In genomic region chr9:119321392-119322229, GRCm38 (mm10) we compare ENCODE assay signal across 9 mouse cellular contexts. TPM values are rescaled to one million over a fixed set of nuclear protein-coding genes. Genes with fewer than 3 reads are reported as not detected.
DNase-seq lines count a peak whose midpoint lies in the region; ATAC-seq and TF ChIP-seq lines count a peak whose summit lies in the region.
"Had no signal": no experiment of that assay in that cellular context is flagged by ENCODE, and none has a peak within 500 bp of the region (broad histone marks: within the 10 kb centered on the region; RNA-seq: fewer than 3 reads in every experiment).

No protein-coding gene starts in this region.

- no peak for DNase-seq in heart, adult 11 months
- DNase-seq in midbrain, embryonic 14.5 days: peak; percentile 35
- no peak for DNase-seq in gastrocnemius, postnatal 36 days

- no peaks in the 10 kb centered on the region for H3K27me3 ChIP-seq in heart, embryonic 11.5 days (ENCODE audit: control insufficient read depth, insufficient read depth, low read length)
- H3K27me3 ChIP-seq in ES-Bruce4 (ENCODE audit: control insufficient read depth, insufficient read depth, low read length, poor library complexity, severe bottlenecking): no peaks in the 10 kb centered on the region
- no peaks in the 10 kb centered on the region for H3K27me3 ChIP-seq in intestine, embryonic 16.5 days (replicated peaks; ENCODE audit: control insufficient read depth, insufficient read depth, low read length)
- H3K27me3 ChIP-seq in midbrain, embryonic 14.5 days (ENCODE audit: control insufficient read depth, insufficient read depth, low read length): no peaks in the 10 kb centered on the region

- peak overlapping the region; percentile 92 for H3K4me2 ChIP-seq in heart, embryonic 11.5 days
- H3K4me2 ChIP-seq in intestine, embryonic 16.5 days (ENCODE audit: low read depth, low read length): peak overlapping the region; percentile 95
- H3K4me2 ChIP-seq in midbrain, embryonic 14.5 days (ENCODE audit: low read length): peak overlapping the region; percentile 88

- H3K27ac ChIP-seq in heart, embryonic 11.5 days (ENCODE audit: low read depth, low read length): peak overlapping the region; percentile 94
- peak overlapping the region; percentile 58 for H3K27ac ChIP-seq in ES-Bruce4 (ENCODE audit: insufficient read depth, low read length)
- peak overlapping the region; percentile 54 for H3K27ac ChIP-seq in embryonic fibroblast, embryonic 13.5 days (ENCODE audit: insufficient read depth, low read length)
- H3K27ac ChIP-seq in intestine, embryonic 16.5 days (ENCODE audit: low read length): peak overlapping the region; percentile 85
- H3K27ac ChIP-seq in midbrain, embryonic 14.5 days (replicated peaks; ENCODE audit: low read depth, low read length): peak overlapping the region; percentile 87

- intact Hi-C loops in gastrocnemius, postnatal 36 days (cut with DNase I): no loop called here

- under 1% methylated on average over 59 of the region's 59 CpGs for WGBS in heart, embryonic 11.5 days (ENCODE audit: insufficient replicate concordance)
- WGBS in intestine, embryonic 16.5 days: under 1% methylated on average over 59 of the region's 59 CpGs
- WGBS in midbrain, embryonic 14.5 days: under 1% methylated on average over 59 of the region's 59 CpGs

- no peaks in the 10 kb centered on the region for H3K9me3 ChIP-seq in heart, embryonic 11.5 days (replicated peaks; ENCODE audit: control insufficient read depth, low read length)
- no peaks in the 10 kb centered on the region for H3K9me3 ChIP-seq in ES-Bruce4 (replicated peaks; ENCODE audit: control insufficient read depth, insufficient read depth, low read length, poor library complexity, severe bottlenecking)
- H3K9me3 ChIP-seq in intestine, embryonic 16.5 days (ENCODE audit: control insufficient read depth, low read length): no peaks in the 10 kb centered on the region
- no peaks in the 10 kb centered on the region for H3K9me3 ChIP-seq in midbrain, embryonic 14.5 days (ENCODE audit: control insufficient read depth, low read length)

- no peak for TF ChIP-seq CTCF in ES-Bruce4 (IDR thresholded peaks at IDR 0.05; ENCODE audit: low read depth, low read length)
- TF ChIP-seq CTCF in embryonic fibroblast, embryonic 13.5 days (IDR thresholded peaks at IDR 0.05; ENCODE audit: borderline replicate concordance, insufficient read depth, low read length): no peak

- peak; percentile 25 for ATAC-seq in heart, embryonic 11.5 days (replicated peaks; ENCODE audit: insufficient number of reproducible peaks, low FRiP score, low TSS enrichment)
- ATAC-seq in intestine, embryonic 16.5 days: peak; percentile 39
- ATAC-seq in midbrain, embryonic 14.5 days (ENCODE audit: low FRiP score, low TSS enrichment): peak; percentile 41
- no peak for ATAC-seq in monocyte, adult 5-6 weeks (replicated peaks; ENCODE audit: insufficient number of reproducible peaks, low FRiP score, low TSS enrichment, poor library complexity, severe bottlenecking)

- peak overlapping the region; percentile 87 for H3K9ac ChIP-seq in heart, embryonic 11.5 days (ENCODE audit: low read depth, low read length)
- H3K9ac ChIP-seq in ES-Bruce4 (ENCODE audit: low read depth, poor library complexity, severe bottlenecking): peak overlapping the region; percentile 76
- peak overlapping the region; percentile 91 for H3K9ac ChIP-seq in intestine, embryonic 16.5 days (ENCODE audit: low read depth, low read length)
- H3K9ac ChIP-seq in midbrain, embryonic 14.5 days (replicated peaks; ENCODE audit: low read length): peak overlapping the region; percentile 78

- no peak for TF ChIP-seq POLR2A in ES-Bruce4 (IDR thresholded peaks at IDR 0.05; ENCODE audit: insufficient read depth, low read length)
- no peak for TF ChIP-seq POLR2A in embryonic fibroblast, embryonic 13.5 days (IDR thresholded peaks at IDR 0.05; ENCODE audit: low read depth, low read length)

- H3K36me3 ChIP-seq in heart, embryonic 11.5 days (ENCODE audit: control insufficient read depth, insufficient read depth, low read length): no peaks in the 10 kb centered on the region
- H3K36me3 ChIP-seq in ES-Bruce4 (ENCODE audit: control insufficient read depth, insufficient read depth, low read length, poor library complexity, severe bottlenecking): peaks cover 3% of the 10 kb centered on the region; the same call in 1 of the 2 replicates
- H3K36me3 ChIP-seq in intestine, embryonic 16.5 days (ENCODE audit: control insufficient read depth, insufficient read depth, low read length): no peaks in the 10 kb centered on the region
- no peaks in the 10 kb centered on the region for H3K36me3 ChIP-seq in midbrain, embryonic 14.5 days (ENCODE audit: control insufficient read depth, insufficient read depth, low read length)

- TF ChIP-seq EP300 in ES-Bruce4 (IDR thresholded peaks at IDR 0.05; ENCODE audit: insufficient read depth, low read depth, low read length): no peak

- H3K4me1 ChIP-seq in heart, embryonic 11.5 days (ENCODE audit: control insufficient read depth, insufficient read depth, low read length): peaks cover 10% of the 10 kb centered on the region; the same call in 1 of the 2 replicates
- no peaks in the 10 kb centered on the region for H3K4me1 ChIP-seq in ES-Bruce4 (ENCODE audit: control insufficient read depth, insufficient read depth, low read length)
- H3K4me1 ChIP-seq in embryonic fibroblast, embryonic 13.5 days (ENCODE audit: control insufficient read depth, insufficient read depth, low read length): peaks cover 11% of the 10 kb centered on the region
- peaks cover 7% of the 10 kb centered on the region; the same call in 1 of the 2 replicates for H3K4me1 ChIP-seq in intestine, embryonic 16.5 days (ENCODE audit: control insufficient read depth, insufficient read depth, low read length)
- peaks cover 17% of the 10 kb centered on the region for H3K4me1 ChIP-seq in midbrain, embryonic 14.5 days (ENCODE audit: control insufficient read depth, insufficient read depth, low read length)

- peak overlapping the region; percentile 94 for H3K4me3 ChIP-seq in heart, embryonic 11.5 days (ENCODE audit: low read depth, low read length)
- peak overlapping the region; percentile 92 for H3K4me3 ChIP-seq in ES-Bruce4 (ENCODE audit: low read depth, low read length)
- peak overlapping the region; percentile 87 for H3K4me3 ChIP-seq in embryonic fibroblast, embryonic 13.5 days (ENCODE audit: insufficient read depth, low read length)
- H3K4me3 ChIP-seq in intestine, embryonic 16.5 days (ENCODE audit: low read length): peak overlapping the region; percentile 90
- H3K4me3 ChIP-seq in midbrain, embryonic 14.5 days (replicated peaks; ENCODE audit: low read depth, low read length): peak overlapping the region; percentile 96

RNA-seq across cellular contexts. Expression of gene Oxsr1, which starts 0.6 kb away (rescaled TPM):
- polyA plus RNA-seq in heart, embryonic 11.5 days (2014; fragmentation: Nextera tagmentation; extraction: Ambion mirVana): 9.9 and 11.9 TPM in 2 replicates
- 85.3 and 86.3 TPM in 2 replicates for polyA plus RNA-seq in ES-Bruce4 (2011; ENCODE audit: insufficient read depth, insufficient read length, low read depth, missing spikeins)
- 53.8 and 56.0 TPM in 2 replicates for polyA plus RNA-seq in embryonic fibroblast, embryonic 13.5 days (2011; ENCODE audit: insufficient read length, low read depth, missing spikeins)
- polyA plus RNA-seq in intestine, embryonic 16.5 days (2015; fragmentation: Nextera tagmentation; extraction: Ambion mirVana): 9.1 and 9.5 TPM in 2 replicates
- polyA plus RNA-seq in midbrain, embryonic 14.5 days (2014; fragmentation: Nextera tagmentation; extraction: Ambion mirVana): 13.0 and 18.2 TPM in 2 replicates
- 42.8 to 50.1 TPM (median 45.9 TPM) in 3 replicates for total RNA-seq in monocyte, adult 5-6 weeks (2017)
- total RNA-seq in gastrocnemius, postnatal 36 days (2021): 10 to 100 TPM; 48.4 to 51.0 TPM

RNA-seq across cellular contexts. Expression of gene Acaa1a, which starts 17.9 kb away (rescaled TPM):
- 72.5 and 81.2 TPM in 2 replicates for polyA plus RNA-seq in heart, embryonic 11.5 days (2014; fragmentation: Nextera tagmentation; extraction: Ambion mirVana)
- 20.7 and 23.9 TPM in 2 replicates for polyA plus RNA-seq in ES-Bruce4 (2011; ENCODE audit: insufficient read depth, insufficient read length, low read depth, missing spikeins)
- 41.4 and 42.4 TPM in 2 replicates for polyA plus RNA-seq in embryonic fibroblast, embryonic 13.5 days (2011; ENCODE audit: insufficient read length, low read depth, missing spikeins)
- polyA plus RNA-seq in intestine, embryonic 16.5 days (2015; fragmentation: Nextera tagmentation; extraction: Ambion mirVana): 114 and 116 TPM in 2 replicates
- polyA plus RNA-seq in midbrain, embryonic 14.5 days (2014; fragmentation: Nextera tagmentation; extraction: Ambion mirVana): 85.4 and 92.0 TPM in 2 replicates
- total RNA-seq in monocyte, adult 5-6 weeks (2017): 31.0 to 54.9 TPM (median 52.6 TPM) in 3 replicates
- 10 to 100 TPM; 35.4 to 38.2 TPM for total RNA-seq in gastrocnemius, postnatal 36 days (2021)

RNA-seq across cellular contexts. Expression of gene Myd88, which starts 19.6 kb away (rescaled TPM):
- 12.5 and 13.3 TPM in 2 replicates for polyA plus RNA-seq in heart, embryonic 11.5 days (2014; fragmentation: Nextera tagmentation; extraction: Ambion mirVana)
- polyA plus RNA-seq in ES-Bruce4 (2011; ENCODE audit: insufficient read depth, insufficient read length, low read depth, missing spikeins): 6.2 and 7.0 TPM in 2 replicates
- polyA plus RNA-seq in embryonic fibroblast, embryonic 13.5 days (2011; ENCODE audit: insufficient read length, low read depth, missing spikeins): 25.8 and 27.7 TPM in 2 replicates
- 35.0 and 36.3 TPM in 2 replicates for polyA plus RNA-seq in intestine, embryonic 16.5 days (2015; fragmentation: Nextera tagmentation; extraction: Ambion mirVana)
- 3.4 and 5.6 TPM in 2 replicates for polyA plus RNA-seq in midbrain, embryonic 14.5 days (2014; fragmentation: Nextera tagmentation; extraction: Ambion mirVana)
- 71.0 to 79.2 TPM (median 75.9 TPM) in 3 replicates for total RNA-seq in monocyte, adult 5-6 weeks (2017)
- total RNA-seq in gastrocnemius, postnatal 36 days (2021): 1 to 10 TPM; 4.1 to 5.0 TPM

RNA-seq across cellular contexts. Expression of gene Xylb, which starts 35.6 kb away (rescaled TPM):
- polyA plus RNA-seq in heart, embryonic 11.5 days (2014; fragmentation: Nextera tagmentation; extraction: Ambion mirVana): 2.2 and 2.4 TPM in 2 replicates
- 7.8 and 7.9 TPM in 2 replicates for polyA plus RNA-seq in ES-Bruce4 (2011; ENCODE audit: insufficient read depth, insufficient read length, low read depth, missing spikeins)
- 4.1 and 4.5 TPM in 2 replicates for polyA plus RNA-seq in embryonic fibroblast, embryonic 13.5 days (2011; ENCODE audit: insufficient read length, low read depth, missing spikeins)
- polyA plus RNA-seq in intestine, embryonic 16.5 days (2015; fragmentation: Nextera tagmentation; extraction: Ambion mirVana): 17.4 and 18.5 TPM in 2 replicates
- 1.5 and 2.4 TPM in 2 replicates for polyA plus RNA-seq in midbrain, embryonic 14.5 days (2014; fragmentation: Nextera tagmentation; extraction: Ambion mirVana)
- 0.39 TPM in 1 of 3 replicates, not detected in the others for total RNA-seq in monocyte, adult 5-6 weeks (2017)
- under 1 TPM in 1 of 2 experiments, not detected in 1; 0.37 TPM for total RNA-seq in gastrocnemius, postnatal 36 days (2021)

RNA-seq across cellular contexts. Expression of gene Slc22a14, which starts 43.7 kb away (rescaled TPM):
- polyA plus RNA-seq in heart, embryonic 11.5 days (2014; fragmentation: Nextera tagmentation; extraction: Ambion mirVana): not detected in 2 replicates
- not detected in 2 replicates for polyA plus RNA-seq in ES-Bruce4 (2011; ENCODE audit: insufficient read depth, insufficient read length, low read depth, missing spikeins)
- polyA plus RNA-seq in embryonic fibroblast, embryonic 13.5 days (2011; ENCODE audit: insufficient read length, low read depth, missing spikeins): not detected in 2 replicates
- 0.10 and 0.16 TPM in 2 replicates for polyA plus RNA-seq in intestine, embryonic 16.5 days (2015; fragmentation: Nextera tagmentation; extraction: Ambion mirVana)
- polyA plus RNA-seq in midbrain, embryonic 14.5 days (2014; fragmentation: Nextera tagmentation; extraction: Ambion mirVana): not detected in 2 replicates
- 0.21 to 0.48 TPM in 2 of 3 replicates, not detected in the other for total RNA-seq in monocyte, adult 5-6 weeks (2017)
- total RNA-seq in gastrocnemius, postnatal 36 days (2021): not detected
- total RNA-seq: left cerebral cortex, postnatal 25 days had no signal
